Mouse (Mus musculus) liver, postnatal 0 days (tissue): ENCODE data around the gene Atl3. TPM values are rescaled to one million over a fixed set of nuclear protein-coding genes. Genes with fewer than 3 reads are reported as not detected.

Experiments used
- ATAC-seq: fragments of 200-750 bp; cut with Nextera tagmentation; 2 replicates; pipeline ENCODE4 v1.8.0; 2017; ENCODE audit warnings: mild to moderate bottlenecking, moderate library complexity
- DNase-seq: peaks from one replicate; pipeline ENCODE4 v3.0.0-alpha.2; 2016
- H3K27ac ChIP-seq: fragments of 300-500 bp; sonication (generic); 2 replicates; pipeline ENCODE4 v1.5.1; 2014; ENCODE audit warnings: antibody characterized with exemption, moderate library complexity, mild to moderate bottlenecking, low read depth
- H3K27me3 ChIP-seq: fragments of 300-500 bp; sonication (generic); 2 replicates; pipeline ENCODE4 v1.6.1; 2014; ENCODE audit warnings: low read length, control low read depth, mixed read lengths; ENCODE audit not compliant: insufficient read depth
- H3K36me3 ChIP-seq: fragments of 300-500 bp; sonication (generic); replicated peaks from 2 replicates; pipeline ENCODE4 v1.6.1; 2014; ENCODE audit warnings: mild to moderate bottlenecking, control low read depth, low read length, moderate library complexity, mixed read lengths; ENCODE audit not compliant: insufficient read depth
- H3K4me1 ChIP-seq: fragments of 300-500 bp; sonication (generic); 2 replicates; pipeline ENCODE4 v1.6.1; 2014; ENCODE audit warnings: antibody characterized with exemption, mild to moderate bottlenecking, control low read depth; ENCODE audit not compliant: insufficient read depth
- H3K4me2 ChIP-seq: fragments of 300-500 bp; sonication (generic); 2 replicates; pipeline ENCODE4 v1.6.1; 2014; ENCODE audit warnings: low read depth, mild to moderate bottlenecking, low read length, moderate library complexity, mixed read lengths
- H3K4me3 ChIP-seq: fragments of 300-500 bp; sonication (generic); 2 replicates; pipeline ENCODE4 v1.5.1; 2014; ENCODE audit warnings: low read depth, low read length
- H3K9ac ChIP-seq: fragments of 300-500 bp; sonication (generic); replicated peaks from 2 replicates; pipeline ENCODE4 v1.6.1; 2014; ENCODE audit warnings: mild to moderate bottlenecking, moderate library complexity
- H3K9me3 ChIP-seq: fragments of 300-500 bp; sonication (generic); 2 replicates; pipeline ENCODE4 v1.6.1; 2016; ENCODE audit warnings: mild to moderate bottlenecking, control low read depth, low read length, mixed read lengths
- CTCF ChIP-seq: sonication (generic); IDR thresholded peaks from 2 replicates; pipeline ENCODE4 v1.5.1; 2016; ENCODE audit warnings: antibody characterized with exemption, low read depth
- EP300 ChIP-seq: IDR thresholded peaks from 2 replicates; pipeline ENCODE4 v1.6.1; 2016; ENCODE audit warnings: antibody characterized with exemption, low read depth, mild to moderate bottlenecking
- WGBS: fragments of 180-500 bp; shearing (Covaris S2); extraction: QIAGEN DNeasy Blood & Tissue Kit; methylation state at CpG from one replicate; pipeline ENCODE4 v1.1.7; 2014; ENCODE audit not compliant: insufficient replicate concordance; 5-methylcytosine and 5-hydroxymethylcytosine counted together
- polyA plus RNA-seq: library from polyadenylated mRNA; unstranded; fragments of >200 nt; fragmentation: Nextera tagmentation; extraction: Ambion mirVana; gene quantifications from 2 replicates; pipeline ENCODE4 v1.2.1, GENCODE M21; 2015

Atl3 gene
- polyA plus RNA-seq, 1 experiment from 2014 or later: 7.2 TPM

DNA sequence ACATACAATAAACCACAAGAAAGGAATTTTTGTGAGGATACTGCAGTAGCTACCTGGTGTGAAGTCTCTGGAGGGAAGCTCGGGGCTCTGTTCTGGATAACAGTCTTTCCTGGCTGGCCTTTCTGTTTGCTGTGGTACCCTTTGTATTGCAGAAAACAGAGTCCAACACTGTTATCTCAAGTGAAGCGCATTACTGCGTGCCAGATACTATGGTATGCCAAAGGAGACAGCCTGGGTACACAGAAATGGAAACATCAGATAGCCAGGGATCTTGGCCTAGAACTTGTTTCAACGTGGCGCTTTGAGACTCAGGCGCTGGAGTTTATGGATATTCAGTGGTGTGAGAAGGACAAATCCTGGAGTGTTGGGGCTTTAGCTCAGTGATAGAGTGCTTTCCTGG is 91.9 kb downstream of the Atl3 start:
- Histone ChIP-seq H3K4me1 (peaks cover 3% of the 10 kb centered on the region; the same call in 1 of the 2 replicates), H3K36me3 (no peaks in the 10 kb centered on the region; the same call in none of the 2 replicates), H3K9me3 (no peaks in the 10 kb centered on the region), H3K9ac (no peak overlapping the region), H3K4me2 (no peak overlapping the region), H3K4me3 (no peak overlapping the region), H3K27me3 (no peaks in the 10 kb centered on the region), H3K27ac (no peak overlapping the region)
- no peak for DNase-seq
- no peak for ATAC-seq
- no peak for TF ChIP-seq CTCF
- no peak for TF ChIP-seq EP300
- 82% methylated on average over 6 of the region's 6 CpGs for WGBS

Other genes with a start within 250 kb of the Atl3 start
- 0.62 and 0.67 TPM in 2 replicates for gene Rcor2, start 226.7 kb upstream of the Atl3 start, polyA plus RNA-seq
- 11.9 and 12.5 TPM in 2 replicates for gene Mark2, start 152.2 kb upstream of the Atl3 start, polyA plus RNA-seq
- 2.2 and 3.6 TPM in 2 replicates for gene Spindoc, start 111.0 kb upstream of the Atl3 start, polyA plus RNA-seq
- gene 2700081O15Rik, start 76.4 kb upstream of the Atl3 start, polyA plus RNA-seq: 0.58 and 0.75 TPM in 2 replicates
- 62.2 and 63.0 TPM in 2 replicates for gene Rtn3, start 10.8 kb upstream of the Atl3 start, polyA plus RNA-seq
- 16.0 and 18.0 TPM in 2 replicates for gene Pla2g16, start 63.4 kb downstream of the Atl3 start, polyA plus RNA-seq
- not detected in 2 replicates for gene Lgals12, start 113.2 kb downstream of the Atl3 start, polyA plus RNA-seq
- not detected in 2 replicates for gene Hrasls5, start 118.5 kb downstream of the Atl3 start, polyA plus RNA-seq
- gene Slc22a19, start 217.3 kb downstream of the Atl3 start, polyA plus RNA-seq: not detected in 2 replicates